Mouse (Mus musculus): ENCODE results near the gene Olfr1472. TPM values are rescaled to one million over a fixed set of nuclear protein-coding genes. Genes with fewer than 3 reads are reported as not detected.
"Not testable (repeated sequence)": the region's sequence is repeated elsewhere in the genome, so short reads cannot be mapped to it uniquely, and the experiment has no call there.

Olfr1472 gene
- polyA plus RNA-seq (2016; fragmentation: Nextera tagmentation; extraction: Ambion mirVana) = not detected in 2 replicates

GRCm38 (mm10) chr19:13455986-13456385 lies at the start of gene Olfr1472:
Olfr1472 (minus strand) TSS chr19:13456086.
- H3K9ac ChIP-seq (replicated peaks) = no peak within 1 kb of the TSS
- no peaks in the 10 kb centered on the region for H3K4me1 ChIP-seq
- H3K27me3 ChIP-seq = no peaks in the 10 kb centered on the region
- WGBS = 80% methylated on average over 1 of the region's 1 CpGs
- no peak within 1 kb of the TSS for H3K27ac ChIP-seq (replicated peaks)
- H3K4me3 ChIP-seq = no peak within 1 kb of the TSS
- no peak for ATAC-seq (ENCODE audit: low FRiP score, low read depth)
- no peak within 1 kb of the TSS for H3K4me2 ChIP-seq (replicated peaks)
- no peaks in the 10 kb centered on the region for H3K36me3 ChIP-seq
- peaks cover 23% of the 10 kb centered on the region for H3K9me3 ChIP-seq

- H3K9me3 ChIP-seq = peaks cover 11% of the 10 kb centered on the region; the same call in 1 of the 2 replicates
- 78% methylated on average over 3 of the region's 3 CpGs for WGBS
- no peaks in the 10 kb centered on the region for H3K27me3 ChIP-seq
- no peak within 1 kb of the TSS for H3K4me2 ChIP-seq (replicated peaks)
- no peak within 1 kb of the TSS for H3K27ac ChIP-seq (replicated peaks)
- no peak within 1 kb of the TSS for H3K4me3 ChIP-seq
- no peaks in the 10 kb centered on the region for H3K4me1 ChIP-seq
- H3K36me3 ChIP-seq = no peaks in the 10 kb centered on the region
- H3K9ac ChIP-seq (replicated peaks) = no peak within 1 kb of the TSS
- no peak for ATAC-seq (ENCODE audit: low FRiP score, low read depth)
Measured at GRCm38 (mm10) chr19:13500246-13500645, 44.4 kb upstream of the Olfr1472 start, which contains the start of gene Olfr1477. Olfr1477 (plus strand) TSS chr19:13500546.

DNA sequence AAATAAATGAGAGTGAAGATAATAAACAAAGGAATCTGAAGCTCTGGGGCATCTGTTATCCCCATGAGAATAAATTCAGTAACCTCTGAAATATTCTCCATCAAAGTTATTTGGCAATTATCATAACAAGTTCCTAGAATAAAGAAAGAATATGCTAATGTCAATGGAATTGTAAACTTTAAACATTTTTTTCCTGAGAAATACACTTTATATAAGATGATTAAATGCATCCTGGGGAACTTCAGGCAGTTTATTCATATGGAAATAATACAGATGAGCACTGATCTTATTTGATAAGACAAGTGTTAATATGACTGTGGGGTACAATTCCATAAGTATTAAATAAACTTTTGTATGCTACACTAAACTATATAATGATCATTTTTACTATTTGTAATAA lies 24.2 kb upstream of the Olfr1472 start, which contains the start of gene Olfr1475:
Gene Olfr1475 (minus strand): TSS at position 101 of the 400 bp plus-strand sequence.
- Histone ChIP-seq H3K9me3 (no peaks in the 10 kb centered on the region), H3K27me3 (no peaks in the 10 kb centered on the region), H3K4me3 (no peak within 1 kb of the TSS), H3K36me3 (no peaks in the 10 kb centered on the region), H3K9ac (replicated peaks) (no peak within 1 kb of the TSS), H3K4me1 (no peaks in the 10 kb centered on the region), H3K4me2 (replicated peaks) (no peak within 1 kb of the TSS), H3K27ac (replicated peaks) (no peak within 1 kb of the TSS)
- no peak for ATAC-seq (ENCODE audit: low FRiP score, low read depth)

- not testable (repeated sequence) for H3K4me3 ChIP-seq; H3K9ac ChIP-seq (replicated peaks); ATAC-seq (ENCODE audit: low FRiP score, low read depth); H3K9me3 ChIP-seq; H3K4me1 ChIP-seq; H3K27me3 ChIP-seq; H3K36me3 ChIP-seq; H3K4me2 ChIP-seq (replicated peaks); H3K27ac ChIP-seq (replicated peaks)
- WGBS = 83% methylated on average over 4 of the region's 4 CpGs
Measured at GRCm38 (mm10) chr19:13469265-13469664, 13.4 kb upstream of the Olfr1472 start, which contains the start of gene Olfr1474. Olfr1474 (plus strand) TSS chr19:13469565.

DNA sequence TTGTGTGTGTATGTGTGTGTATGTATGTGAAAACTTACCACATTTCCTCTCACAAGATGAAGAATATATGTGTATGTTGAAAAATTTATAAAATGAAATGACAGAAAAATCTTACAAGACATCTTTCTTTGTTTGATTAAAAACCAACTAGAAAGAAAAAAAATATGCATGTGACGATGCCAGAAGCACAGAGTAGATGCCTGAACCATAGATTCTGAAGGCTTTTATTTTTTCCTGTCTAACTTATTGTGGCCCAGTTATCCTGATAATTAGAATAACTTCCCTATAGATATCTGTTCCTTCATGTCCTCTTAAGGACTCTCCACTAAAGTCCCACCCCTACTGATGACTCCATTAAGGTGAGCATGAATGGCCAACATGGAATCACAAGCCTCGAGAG lies 12.8 kb downstream of the Olfr1472 start, which contains the start of gene Olfr1471:
Gene Olfr1471 (plus strand): TSS at position 301 of the 400 bp plus-strand sequence.
- not testable (repeated sequence) for H3K36me3 ChIP-seq; H3K4me1 ChIP-seq; H3K4me2 ChIP-seq (replicated peaks); H3K27me3 ChIP-seq; ATAC-seq (ENCODE audit: low FRiP score, low read depth); H3K4me3 ChIP-seq; H3K9me3 ChIP-seq; H3K9ac ChIP-seq (replicated peaks); H3K27ac ChIP-seq (replicated peaks)
- WGBS = 69% methylated on average over 2 of the region's 2 CpGs

DNA sequence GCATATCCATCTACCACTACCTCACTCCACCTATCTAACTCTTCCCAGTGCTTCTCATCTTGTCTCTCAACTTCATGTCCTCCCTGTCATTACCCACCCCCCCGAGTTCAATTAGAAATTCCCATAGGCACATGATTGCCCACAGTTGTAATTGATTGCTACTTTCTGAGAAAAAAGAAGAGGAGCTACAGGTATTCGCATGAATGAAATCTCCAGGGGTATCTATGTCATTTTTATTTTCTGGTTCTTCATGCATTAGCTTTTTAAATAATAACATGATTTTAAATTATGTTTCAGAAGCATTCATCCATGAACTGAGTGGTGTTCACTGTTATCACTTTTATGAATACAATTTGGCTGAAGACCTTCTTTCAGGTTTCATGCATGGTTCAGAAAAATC lies 48.3 kb downstream of the Olfr1472 start, which contains the start of gene Olfr1469:
Gene Olfr1469 (plus strand): TSS at position 301 of the 400 bp plus-strand sequence.
- Histone ChIP-seq H3K4me2 (replicated peaks) (no peak within 1 kb of the TSS), H3K36me3 (no peaks in the 10 kb centered on the region), H3K27me3 (no peaks in the 10 kb centered on the region), H3K27ac (replicated peaks) (no peak within 1 kb of the TSS), H3K9me3 (peaks cover 9% of the 10 kb centered on the region; the same call in 1 of the 2 replicates), H3K4me3 (no peak within 1 kb of the TSS), H3K4me1 (no peaks in the 10 kb centered on the region), H3K9ac (replicated peaks) (no peak within 1 kb of the TSS)
- ATAC-seq (ENCODE audit: low FRiP score, low read depth) = no peak
- WGBS = 82% methylated on average over 2 of the region's 2 CpGs

Other genes starting within 250 kb of the Olfr1472 start
- not detected in 2 replicates for gene Olfr1463, start 224.8 kb downstream of the Olfr1472 start, polyA plus RNA-seq (2016; fragmentation: Nextera tagmentation; extraction: Ambion mirVana)
- not detected in 2 replicates for gene Olfr1465, start 140.5 kb downstream of the Olfr1472 start, polyA plus RNA-seq (2016; fragmentation: Nextera tagmentation; extraction: Ambion mirVana)
- gene Olfr1466, start 117.2 kb downstream of the Olfr1472 start, polyA plus RNA-seq (2016; fragmentation: Nextera tagmentation; extraction: Ambion mirVana) = not detected in 2 replicates
- gene Olfr1467, start 93.8 kb downstream of the Olfr1472 start, polyA plus RNA-seq (2016; fragmentation: Nextera tagmentation; extraction: Ambion mirVana) = not detected in 2 replicates
- gene Olfr1469, start 48.2 kb downstream of the Olfr1472 start, polyA plus RNA-seq (2016; fragmentation: Nextera tagmentation; extraction: Ambion mirVana) = not detected in 2 replicates
- gene Olfr1471, start 12.7 kb downstream of the Olfr1472 start, polyA plus RNA-seq (2016; fragmentation: Nextera tagmentation; extraction: Ambion mirVana) = not detected in 2 replicates
- gene Olfr1474, start 13.5 kb upstream of the Olfr1472 start, polyA plus RNA-seq (2016; fragmentation: Nextera tagmentation; extraction: Ambion mirVana) = not detected in 2 replicates
- gene Olfr1475, start 24.1 kb upstream of the Olfr1472 start, polyA plus RNA-seq (2016; fragmentation: Nextera tagmentation; extraction: Ambion mirVana) = not detected in 2 replicates
- not detected in 2 replicates for gene Olfr1477, start 44.5 kb upstream of the Olfr1472 start, polyA plus RNA-seq (2016; fragmentation: Nextera tagmentation; extraction: Ambion mirVana)
- not detected in 2 replicates for gene Olfr1480, start 71.8 kb upstream of the Olfr1472 start, polyA plus RNA-seq (2016; fragmentation: Nextera tagmentation; extraction: Ambion mirVana)
- gene Olfr1484, start 127.4 kb upstream of the Olfr1472 start, polyA plus RNA-seq (2016; fragmentation: Nextera tagmentation; extraction: Ambion mirVana) = not detected in 2 replicates
- not detected in 2 replicates for gene Olfr1487, start 161.3 kb upstream of the Olfr1472 start, polyA plus RNA-seq (2016; fragmentation: Nextera tagmentation; extraction: Ambion mirVana)
- not detected in 2 replicates for gene Olfr1489, start 175.5 kb upstream of the Olfr1472 start, polyA plus RNA-seq (2016; fragmentation: Nextera tagmentation; extraction: Ambion mirVana)
- not detected in 2 replicates for gene Olfr1490, start 195.0 kb upstream of the Olfr1472 start, polyA plus RNA-seq (2016; fragmentation: Nextera tagmentation; extraction: Ambion mirVana)
- gene Olfr1491, start 241.2 kb upstream of the Olfr1472 start, polyA plus RNA-seq (2016; fragmentation: Nextera tagmentation; extraction: Ambion mirVana) = not detected in 2 replicates

Data from midbrain, embryonic 12.5 days (tissue).